Mouse (Mus musculus): ENCODE results near the gene Aldh1l1. TPM values are rescaled to one million over a fixed set of nuclear protein-coding genes. Genes with fewer than 3 reads are reported as not detected.

Aldh1l1 gene
- total RNA-seq, 2 experiments from 2014 or later: 43.9 to 52.3 TPM

DNA sequence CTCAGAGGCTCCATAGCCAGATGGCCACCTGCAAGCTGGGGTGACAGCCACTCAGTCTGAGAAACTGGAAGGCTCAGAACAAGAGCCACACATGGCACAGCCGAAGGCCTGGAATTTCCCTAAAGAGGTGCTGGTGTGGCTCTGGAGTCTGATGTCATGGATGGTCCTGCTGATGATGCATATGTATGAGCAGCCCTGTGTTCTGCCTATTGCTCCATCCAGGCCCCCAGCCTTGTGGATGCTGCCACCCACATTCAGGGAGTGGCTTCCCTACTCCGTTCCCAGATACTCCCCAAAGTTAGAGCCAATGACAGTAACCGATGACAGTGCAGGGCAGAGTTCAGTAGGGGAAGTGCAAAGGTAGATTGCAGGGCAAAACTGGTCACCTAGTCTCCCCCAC is 91.9 kb downstream of the Aldh1l1 start:
- DNase-seq (ENCODE audit: low spot score in 2 of 2): no peak

- DNase-seq (ENCODE audit: low spot score in 2 of 2): no peak
Measured at GRCm38 (mm10) chr6:90582331-90582730, 96.1 kb downstream of the Aldh1l1 start.

GRCm38 (mm10) chr6:90588113-90588512 is 101.9 kb downstream of the Aldh1l1 start:
- no peak for DNase-seq (ENCODE audit: low spot score in 2 of 2)

GRCm38 (mm10) chr6:90590707-90591106 is 104.5 kb downstream of the Aldh1l1 start:
- no peak for DNase-seq (ENCODE audit: low spot score in 2 of 2)

DNA sequence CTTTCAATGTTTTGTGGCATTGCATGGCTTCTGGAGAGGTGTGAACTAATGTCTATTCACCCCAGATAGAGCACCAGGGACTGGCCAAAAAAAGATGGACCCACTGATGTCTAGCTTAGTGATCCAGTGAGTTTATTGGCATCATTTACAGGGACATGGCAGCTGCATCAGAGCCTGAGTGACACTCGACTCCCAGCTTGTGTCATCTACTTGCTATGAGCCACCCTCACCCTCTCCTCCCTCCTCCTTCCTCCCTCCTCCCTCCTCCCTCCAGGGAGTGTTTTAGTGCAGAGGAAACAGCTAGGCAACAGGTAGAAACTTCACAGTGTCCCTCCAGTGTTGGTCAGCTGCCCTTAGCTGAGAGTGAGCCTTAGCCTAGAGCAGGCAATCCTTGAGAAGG is 108.7 kb downstream of the Aldh1l1 start:
- DNase-seq (ENCODE audit: low spot score in 2 of 2): no peak

GRCm38 (mm10) chr6:90597060-90597459 is 110.8 kb downstream of the Aldh1l1 start:
- no peak for DNase-seq (ENCODE audit: low spot score in 2 of 2)

- DNase-seq (ENCODE audit: low spot score in 2 of 2): peak; percentile 61 to 67
Measured at GRCm38 (mm10) chr6:90597592-90597991, 111.4 kb downstream of the Aldh1l1 start.

GRCm38 (mm10) chr6:90598197-90598596 is 112.0 kb downstream of the Aldh1l1 start:
- no peak for DNase-seq (ENCODE audit: low spot score in 2 of 2)

GRCm38 (mm10) chr6:90600351-90600750 is 114.1 kb downstream of the Aldh1l1 start:
- DNase-seq (ENCODE audit: low spot score in 2 of 2): no peak

GRCm38 (mm10) chr6:90601736-90602135 is 115.5 kb downstream of the Aldh1l1 start:
- DNase-seq (ENCODE audit: low spot score in 2 of 2): no peak

GRCm38 (mm10) chr6:90602304-90602703 is 116.1 kb downstream of the Aldh1l1 start:
- DNase-seq (ENCODE audit: low spot score in 2 of 2): no peak

GRCm38 (mm10) chr6:90603126-90603525 is 116.9 kb downstream of the Aldh1l1 start:
- DNase-seq (ENCODE audit: low spot score in 2 of 2): no peak

GRCm38 (mm10) chr6:90604130-90604529 is 117.9 kb downstream of the Aldh1l1 start:
- no peak for DNase-seq (ENCODE audit: low spot score in 2 of 2)

GRCm38 (mm10) chr6:90604533-90605297 is 118.5 kb downstream of the Aldh1l1 start, which contains the start of gene Slc41a3:
TSS of gene Slc41a3 (plus strand) at chr6:90604725.
- peak; percentile 82 to 87 for DNase-seq (ENCODE audit: low spot score in 2 of 2)

- no peak for DNase-seq (ENCODE audit: low spot score in 2 of 2)
Measured at GRCm38 (mm10) chr6:90605298-90605665, 119.1 kb downstream of the Aldh1l1 start.

- DNase-seq (ENCODE audit: low spot score in 2 of 2): peak; percentile 63 to 74
Measured at GRCm38 (mm10) chr6:90606538-90606937, 120.3 kb downstream of the Aldh1l1 start.

- peak; percentile 58 to 76 for DNase-seq (ENCODE audit: low spot score in 2 of 2)
Measured at GRCm38 (mm10) chr6:90607196-90607595, 121.0 kb downstream of the Aldh1l1 start.

DNA sequence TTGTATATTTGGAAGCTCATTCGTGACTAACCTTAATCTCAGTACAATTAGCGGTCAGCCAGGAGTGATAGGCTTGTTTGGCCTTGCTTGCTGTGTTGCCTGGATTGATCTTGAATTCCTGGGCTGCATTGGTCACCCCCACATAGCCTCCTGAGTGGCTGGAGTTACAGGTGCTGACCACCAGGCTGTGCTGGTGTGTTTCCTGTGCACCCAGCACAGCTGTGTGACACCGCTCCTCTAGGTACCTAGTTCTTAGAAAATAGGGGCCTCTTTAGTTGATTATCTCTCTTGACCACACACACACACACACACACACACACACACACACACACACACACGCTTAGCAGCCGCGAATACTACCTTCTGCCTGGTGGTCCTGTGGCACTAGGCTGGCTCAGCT is 122.0 kb downstream of the Aldh1l1 start:
- DNase-seq (ENCODE audit: low spot score in 2 of 2): no peak

- no peak for DNase-seq (ENCODE audit: low spot score in 2 of 2)
Measured at GRCm38 (mm10) chr6:90610248-90610647, 124.0 kb downstream of the Aldh1l1 start.

GRCm38 (mm10) chr6:90613277-90613676 is 127.0 kb downstream of the Aldh1l1 start:
- DNase-seq (ENCODE audit: low spot score in 2 of 2): no peak

DNA sequence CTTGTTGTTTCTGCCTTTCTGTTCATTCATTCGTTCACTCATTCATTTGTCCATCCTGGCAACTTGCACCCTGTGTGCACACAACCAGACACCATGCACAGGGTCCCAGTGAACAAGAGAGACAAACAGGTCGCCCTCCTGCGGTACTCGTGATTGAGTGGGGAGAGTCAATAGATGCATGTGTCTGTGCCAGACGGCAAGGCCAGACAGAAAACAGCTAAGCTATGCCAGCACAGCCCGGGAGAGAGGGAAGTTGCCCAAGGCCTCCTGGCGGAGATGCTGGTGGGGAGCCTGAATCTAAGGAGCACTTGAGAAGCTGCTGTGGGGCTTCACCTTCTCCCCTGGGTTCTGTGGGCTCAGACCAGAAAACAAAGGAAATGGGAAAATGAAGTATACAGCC is 129.1 kb downstream of the Aldh1l1 start:
- DNase-seq (ENCODE audit: low spot score in 2 of 2): peak; percentile 40 to 49

GRCm38 (mm10) chr6:90615991-90616390 is 129.8 kb downstream of the Aldh1l1 start:
- DNase-seq (ENCODE audit: low spot score in 2 of 2): no peak

DNA sequence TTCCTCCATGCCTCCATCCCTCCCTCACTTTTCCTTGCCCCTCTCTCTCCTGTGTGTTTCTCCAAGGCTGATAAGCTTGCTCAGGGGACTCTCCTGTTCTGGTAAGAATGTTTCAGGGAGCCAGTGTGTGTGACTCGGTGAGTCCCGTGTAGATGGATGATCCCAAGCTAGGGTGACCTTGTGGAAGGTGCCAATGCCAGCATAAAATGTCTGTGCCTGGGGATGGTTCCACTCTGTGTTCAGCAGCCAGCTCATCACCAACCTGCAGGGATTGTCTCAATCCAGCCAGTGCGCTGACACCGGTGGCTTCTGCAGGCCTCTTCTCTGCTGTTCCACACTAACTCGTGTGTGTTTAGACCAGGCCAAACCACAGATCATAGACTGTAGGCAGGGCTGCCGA is 130.3 kb downstream of the Aldh1l1 start:
- DNase-seq (ENCODE audit: low spot score in 2 of 2): no peak

Measured in layer of hippocampus, postnatal 10 days (tissue).